Mouse (Mus musculus): ENCODE measurements around the gene Fbll1.

Gene Fbll1

DNA sequence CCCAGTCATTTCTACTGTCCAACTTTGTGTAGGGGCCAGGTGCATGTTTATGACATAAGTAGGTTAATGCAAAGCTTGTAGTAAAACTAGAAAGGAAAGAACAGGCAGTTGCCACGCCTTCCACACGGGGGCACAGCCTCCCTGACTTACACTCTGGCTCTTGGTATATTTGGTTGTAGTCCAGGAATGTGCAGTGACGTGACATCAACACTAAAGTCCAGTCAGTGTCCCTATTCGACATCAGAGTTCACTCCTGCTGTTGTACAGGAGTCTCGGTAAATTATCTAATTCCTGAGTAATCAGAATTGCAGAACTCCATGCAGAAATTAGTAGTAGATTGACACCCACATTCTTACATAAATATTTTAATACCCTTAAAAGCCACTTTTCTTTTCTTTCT is 15.6 kb downstream of the Fbll1 start:
- no peak for DNase-seq (ENCODE audit: low read depth)

GRCm38 (mm10) chr11:35782444-35782843 is 16.2 kb downstream of the Fbll1 start:
- DNase-seq (ENCODE audit: low read depth): no peak

- DNase-seq (ENCODE audit: low read depth): no peak
Measured at GRCm38 (mm10) chr11:35780336-35780735, 18.3 kb downstream of the Fbll1 start.

- DNase-seq (ENCODE audit: low read depth): no peak
Measured at GRCm38 (mm10) chr11:35776452-35776851, 22.2 kb downstream of the Fbll1 start.

DNA sequence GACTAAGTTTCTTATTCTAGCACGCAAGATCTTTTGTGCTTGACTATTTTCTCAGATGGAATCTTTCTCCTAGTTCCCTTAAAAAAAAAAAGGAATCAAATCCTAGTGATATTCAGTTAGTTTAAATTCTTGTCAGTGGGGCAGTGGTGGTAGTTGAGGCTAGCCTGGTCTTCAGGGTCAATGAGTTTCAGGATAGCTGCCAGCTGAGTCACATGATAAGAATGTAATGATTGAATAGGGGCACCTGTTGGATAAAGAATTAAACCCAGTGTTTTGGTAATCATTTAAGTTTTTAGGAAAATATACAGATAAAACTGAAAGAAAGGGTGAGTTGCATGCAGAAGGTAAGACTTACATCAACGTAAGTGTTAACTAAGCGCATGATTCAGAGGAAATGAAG is 23.1 kb downstream of the Fbll1 start:
- DNase-seq (ENCODE audit: low read depth): no peak

- DNase-seq (ENCODE audit: low read depth): no peak
Measured at GRCm38 (mm10) chr11:35770741-35771504, 27.8 kb downstream of the Fbll1 start.

DNA sequence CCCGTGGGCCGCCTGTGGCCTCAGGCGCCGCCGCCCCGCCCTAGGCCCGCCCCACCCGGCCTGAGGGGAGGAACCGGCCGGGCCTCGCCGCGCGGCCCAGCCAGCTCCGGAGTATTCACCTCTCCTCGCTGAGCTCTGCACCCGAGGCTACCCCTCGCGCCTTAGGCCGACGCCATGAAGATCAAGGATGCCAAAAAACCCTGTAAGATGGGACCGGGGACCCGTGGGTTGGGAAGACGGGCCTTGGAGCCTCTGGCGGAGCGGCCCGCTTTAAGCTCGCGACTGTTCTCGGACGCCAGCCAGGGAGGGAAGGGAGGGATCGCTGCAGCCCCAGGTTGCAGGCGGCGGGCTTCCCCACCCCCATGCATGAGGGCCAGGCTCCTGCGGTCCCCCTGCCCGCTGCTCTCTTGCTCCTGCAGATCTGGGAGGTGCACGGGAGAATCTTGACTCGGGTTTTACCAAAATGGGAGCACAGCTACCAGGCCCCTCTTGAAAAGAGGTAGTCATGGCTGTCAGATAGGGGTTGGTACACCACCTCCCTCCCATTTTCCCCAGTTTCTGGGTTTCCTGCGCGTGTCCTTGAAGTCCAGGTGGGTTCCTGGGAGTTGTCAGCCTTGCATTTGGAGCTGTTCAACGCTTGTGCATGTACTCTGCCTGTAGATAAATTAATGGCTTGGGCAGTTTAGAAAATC is 28.8 kb downstream of the Fbll1 start:
- DNase-seq (ENCODE audit: low read depth): peak; percentile 38

DNA sequence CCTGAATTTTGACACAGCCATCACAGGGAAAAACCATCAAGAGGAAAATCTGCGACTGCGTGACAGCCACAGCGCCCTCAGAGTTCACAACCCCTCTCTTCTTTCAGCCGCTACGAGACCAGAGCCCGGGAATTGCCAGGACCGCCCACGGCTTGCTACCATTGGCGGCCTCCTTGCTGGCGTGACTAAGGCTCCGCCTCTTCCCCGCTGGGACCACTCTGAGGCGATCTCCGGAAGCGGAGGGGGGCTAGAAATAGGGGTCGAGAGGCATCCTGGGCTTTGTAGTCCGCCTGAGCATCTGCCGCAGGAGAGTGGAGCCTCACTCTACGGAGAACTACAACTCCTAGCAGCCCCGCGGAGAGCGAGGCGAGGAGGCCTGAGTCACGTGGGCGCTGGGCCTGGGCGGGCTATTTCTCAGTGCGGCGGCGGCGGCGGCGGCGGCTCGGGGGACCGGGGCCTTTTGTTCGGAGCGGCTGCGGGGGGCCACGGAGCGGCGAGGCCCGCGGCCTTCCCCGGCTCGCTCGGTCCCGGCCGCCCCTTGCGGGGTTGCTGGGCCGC is 29.4 kb downstream of the Fbll1 start, which contains the start of gene Pank3:
Pank3 (plus strand) TSS at position 297 of the 558 bp plus-strand sequence.
- DNase-seq (ENCODE audit: low read depth): peak; percentile 98

- no peak for DNase-seq (ENCODE audit: low read depth)
Measured at GRCm38 (mm10) chr11:35766845-35767244, 31.8 kb downstream of the Fbll1 start.

DNA sequence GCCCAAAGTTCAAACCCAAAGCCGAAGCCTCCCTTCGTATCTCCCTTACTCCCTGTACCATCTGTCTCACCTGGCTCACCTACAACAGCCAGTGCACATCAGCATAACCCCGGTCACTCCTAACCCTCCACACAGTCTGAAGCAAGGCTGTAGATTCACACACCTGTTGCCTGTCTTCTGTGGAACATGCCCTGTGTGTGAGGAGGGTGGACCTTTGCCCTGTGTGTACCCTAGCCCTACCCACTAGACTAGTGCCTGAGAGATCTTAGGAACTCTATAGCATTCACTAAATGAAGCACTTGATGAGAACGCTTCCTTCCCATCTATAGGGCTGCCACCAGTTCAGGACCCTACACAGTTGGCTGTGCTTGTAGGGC is 38.1 kb downstream of the Fbll1 start:
- no peak for DNase-seq (ENCODE audit: low read depth)

GRCm38 (mm10) chr11:35760001-35760626 is 38.6 kb downstream of the Fbll1 start:
- no peak for DNase-seq (ENCODE audit: low read depth)

DNA sequence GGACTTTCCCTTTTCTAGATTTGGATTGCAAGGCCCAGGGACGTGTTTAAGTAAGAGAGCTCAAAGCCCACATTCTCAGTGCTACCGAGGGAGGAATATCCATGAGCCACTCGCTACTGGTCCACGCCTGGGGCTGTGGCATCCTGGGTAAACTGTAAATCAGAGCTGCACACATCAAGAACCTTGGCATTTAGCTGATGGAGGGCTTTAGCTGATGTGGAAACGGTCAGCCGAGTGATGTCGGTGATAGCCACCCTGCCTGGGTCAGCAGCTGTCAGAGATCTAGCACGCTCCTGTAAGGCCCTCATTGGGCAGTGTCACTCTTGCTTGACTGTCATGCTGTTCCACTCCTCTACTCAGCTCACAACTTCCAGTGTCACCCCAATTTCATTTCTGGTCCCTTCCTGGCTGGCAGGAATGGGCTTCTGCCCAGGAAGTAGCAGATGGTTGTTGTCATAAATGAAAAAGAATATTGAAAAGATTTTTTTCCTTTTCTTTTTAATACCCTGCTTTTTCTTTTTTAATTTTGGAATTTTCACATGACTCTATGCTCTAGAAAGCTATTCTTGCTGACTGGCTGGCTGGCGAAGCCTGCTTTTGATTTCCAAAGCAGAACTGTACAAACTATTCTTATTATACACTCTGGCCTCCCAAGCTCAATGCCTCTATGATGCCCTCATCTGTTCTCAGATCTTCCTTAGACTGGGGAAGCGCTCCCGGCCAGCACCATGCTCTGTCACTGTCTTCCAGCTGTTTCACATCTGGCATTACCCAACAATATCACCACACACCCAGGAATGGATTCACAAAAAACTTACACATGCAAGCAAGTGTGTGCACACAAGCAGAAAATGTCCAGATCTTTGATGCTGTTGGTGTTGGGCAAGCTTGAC is 42.0 kb downstream of the Fbll1 start:
- DNase-seq (ENCODE audit: low read depth): no peak

DNA sequence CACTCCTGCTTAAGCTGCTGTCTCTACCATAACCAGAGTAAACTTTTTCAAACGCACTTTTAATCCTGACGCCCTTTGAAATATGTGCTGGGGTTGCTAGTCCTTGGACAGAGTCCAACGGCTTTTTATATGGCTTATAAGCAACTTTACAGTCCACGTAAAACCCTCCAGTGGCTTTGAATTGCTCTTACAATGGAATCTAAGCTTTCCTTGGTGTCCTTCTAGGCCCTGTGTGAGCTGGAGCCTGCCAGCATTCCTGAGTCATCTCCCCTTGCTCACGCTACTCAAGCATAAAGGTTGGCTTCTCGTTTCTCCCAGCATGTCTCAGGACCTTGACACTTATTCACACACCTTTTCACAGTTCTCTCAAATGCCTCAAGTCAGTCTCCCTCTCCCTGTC is 43.1 kb downstream of the Fbll1 start:
- DNase-seq (ENCODE audit: low read depth): no peak

DNA sequence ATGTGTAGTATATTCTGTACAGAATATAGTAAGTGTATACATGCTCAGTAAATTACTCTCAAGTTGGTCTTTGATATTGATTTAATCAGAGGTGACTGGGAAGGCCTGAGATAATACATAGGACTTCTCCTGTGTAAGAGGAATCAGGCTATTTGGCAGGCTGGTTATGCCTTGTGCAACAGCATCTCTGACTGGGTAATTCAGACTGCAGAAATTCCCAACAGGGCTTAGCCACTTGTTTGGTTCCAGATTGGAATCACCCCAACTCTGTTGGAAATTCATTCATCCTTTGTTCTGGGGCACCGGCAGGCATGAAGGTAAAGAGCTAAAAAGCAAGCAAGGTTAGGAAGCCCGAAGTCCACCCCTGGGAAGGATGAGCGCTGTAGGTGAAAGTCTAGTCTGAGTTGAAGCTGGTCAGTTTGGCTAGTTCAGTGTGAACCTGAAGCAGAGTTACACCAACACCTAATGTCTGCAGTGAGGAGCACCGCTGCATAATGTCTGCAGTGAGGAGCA is 43.7 kb downstream of the Fbll1 start:
- peak; percentile 29 for DNase-seq (ENCODE audit: low read depth)

DNA sequence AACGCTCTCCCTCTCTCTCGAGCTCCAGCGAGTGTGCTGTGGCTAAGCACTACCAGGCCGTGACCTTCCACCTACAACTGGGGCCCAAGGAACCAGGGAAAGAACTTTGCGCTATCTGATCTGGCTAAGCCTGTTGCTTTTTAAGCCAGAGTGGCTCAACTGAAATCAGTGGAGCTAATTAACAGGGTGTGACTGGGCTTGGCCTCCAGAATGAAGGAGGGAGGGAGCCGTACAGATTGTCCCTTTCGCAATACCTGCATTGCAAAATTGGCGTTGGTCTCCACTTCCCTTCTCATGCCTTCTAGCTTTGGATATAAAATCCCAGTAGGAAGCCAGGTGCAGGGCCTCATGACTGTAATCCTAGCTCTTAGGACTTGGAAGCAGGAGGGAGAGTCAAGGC is 48.1 kb downstream of the Fbll1 start:
- peak; percentile 88 for DNase-seq (ENCODE audit: low read depth)

All from fibroblast of lung, adult 2 months (primary cell).